Mouse (Mus musculus) hindbrain, embryonic 16.5 days (tissue): ENCODE results near the gene Arl13a. TPM values are rescaled to one million over a fixed set of nuclear protein-coding genes. Genes with fewer than 3 reads are reported as not detected.

Experiments used
- ATAC-seq: fragments of 200-750 bp; cut with Nextera tagmentation; 2 replicates; pipeline ENCODE4 v1.8.0; 2017; ENCODE audit warnings: moderate TSS enrichment, moderate library complexity
- H3K27ac ChIP-seq: fragments of 300-500 bp; sonication (generic); 2 replicates; pipeline ENCODE4 v1.5.1; 2014; ENCODE audit warnings: low read depth, mild to moderate bottlenecking, control low read depth, low read length, moderate library complexity
- H3K27me3 ChIP-seq: fragments of 300-500 bp; sonication (generic); replicated peaks from 2 replicates; pipeline ENCODE4 v1.6.1; 2014; ENCODE audit warnings: low read length; ENCODE audit not compliant: control insufficient read depth, insufficient read depth
- H3K36me3 ChIP-seq: fragments of 300-500 bp; sonication (generic); 2 replicates; pipeline ENCODE4 v1.6.1; 2014; ENCODE audit warnings: mild to moderate bottlenecking, low read length, moderate library complexity, mixed read lengths; ENCODE audit not compliant: control insufficient read depth, insufficient read depth
- H3K4me1 ChIP-seq: fragments of 300-500 bp; sonication (generic); 2 replicates; pipeline ENCODE4 v1.6.1; 2014; ENCODE audit warnings: low read depth, low read length; ENCODE audit not compliant: control insufficient read depth, insufficient read depth
- H3K4me2 ChIP-seq: fragments of 300-500 bp; sonication (generic); 2 replicates; pipeline ENCODE4 v1.6.1; 2014; ENCODE audit warnings: mild to moderate bottlenecking, low read length, control low read depth, moderate library complexity
- H3K4me3 ChIP-seq: fragments of 300-500 bp; sonication (generic); 2 replicates; pipeline ENCODE4 v1.5.1; 2014; ENCODE audit warnings: mild to moderate bottlenecking, low read length, control low read depth, moderate library complexity
- H3K9ac ChIP-seq: fragments of 300-500 bp; sonication (generic); 2 replicates; pipeline ENCODE4 v1.6.1; 2014; ENCODE audit warnings: low read depth, mild to moderate bottlenecking, control low read depth, low read length, moderate library complexity
- H3K9me3 ChIP-seq: fragments of 300-500 bp; sonication (generic); 2 replicates; pipeline ENCODE4 v1.6.1; 2014; ENCODE audit warnings: mild to moderate bottlenecking, low read length, moderate library complexity; ENCODE audit not compliant: control insufficient read depth
- WGBS: fragments of 180-500 bp; shearing (Covaris S2); extraction: QIAGEN DNeasy Blood & Tissue Kit; methylation state at CpG from one replicate; pipeline ENCODE4 v1.1.7; 2014; 5-methylcytosine and 5-hydroxymethylcytosine counted together
- polyA plus RNA-seq: library from polyadenylated mRNA; unstranded; fragments of >200 nt; fragmentation: Nextera tagmentation; extraction: Ambion mirVana; gene quantifications from 2 replicates; pipeline ENCODE4 v1.2.1, GENCODE M21; 2015

The Arl13a gene
- polyA plus RNA-seq, 1 experiment from 2014 or later, result not detected

DNA sequence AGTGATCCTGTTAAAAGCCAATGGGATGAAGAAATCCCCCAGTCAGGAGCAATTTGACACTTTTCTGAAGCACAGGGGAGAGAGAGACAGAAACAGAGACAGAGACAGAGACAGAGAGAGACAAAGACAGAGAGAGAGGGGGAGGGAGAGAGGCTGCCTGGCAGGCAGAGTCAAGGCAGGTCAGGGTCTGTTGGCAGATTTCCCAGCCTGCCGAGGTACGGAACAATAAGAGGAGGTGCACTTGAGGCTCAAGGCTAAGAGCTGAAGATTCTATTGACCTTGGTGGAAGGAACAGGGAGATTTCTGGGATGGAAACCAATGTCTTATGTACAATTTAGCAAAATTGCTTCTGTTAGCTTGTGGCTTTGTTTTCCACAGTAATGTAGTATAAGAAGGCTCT lies 60.9 kb downstream of the Arl13a start:
- WGBS, result 70% methylated on average over 2 of the region's 2 CpGs
- H3K4me3 ChIP-seq, result no peak overlapping the region
- H3K36me3 ChIP-seq, result no peaks in the 10 kb centered on the region
- 0 out of 2 replicates have a peak, but pooled peaks cover 3% of the 10 kb centered on the region for H3K9me3 ChIP-seq
- no peak overlapping the region for H3K27ac ChIP-seq
- no peak overlapping the region for H3K4me2 ChIP-seq
- no peaks in the 10 kb centered on the region for H3K4me1 ChIP-seq
- no peak for ATAC-seq
- no peaks in the 10 kb centered on the region for H3K27me3 ChIP-seq
- no peak overlapping the region for H3K9ac ChIP-seq

Other genes starting within 250 kb of the Arl13a start
- gene Sytl4, start 205.7 kb upstream of the Arl13a start, polyA plus RNA-seq, result 0.99 and 1.0 TPM in 2 replicates
- 65.9 and 68.2 TPM in 2 replicates for gene Cstf2, start 128.3 kb upstream of the Arl13a start, polyA plus RNA-seq
- 0.95 and 1.1 TPM in 2 replicates for gene Xkrx, start 25.4 kb upstream of the Arl13a start, polyA plus RNA-seq
- gene Nox1, start 34.5 kb downstream of the Arl13a start, polyA plus RNA-seq, result 0.15 and 0.36 TPM in 2 replicates
- gene Trmt2b, start 89.5 kb downstream of the Arl13a start, polyA plus RNA-seq, result 7.5 and 8.2 TPM in 2 replicates
- gene Tmem35a, start 107.7 kb downstream of the Arl13a start, polyA plus RNA-seq, result 117 and 126 TPM in 2 replicates
- gene Cenpi, start 120.6 kb downstream of the Arl13a start, polyA plus RNA-seq, result 6.9 and 7.7 TPM in 2 replicates
- gene Drp2, start 217.1 kb downstream of the Arl13a start, polyA plus RNA-seq, result 15.4 and 19.5 TPM in 2 replicates